Mouse (Mus musculus): Measurements from ENCODE around the gene Awat2. TPM values are rescaled to one million over a fixed set of nuclear protein-coding genes. Genes with fewer than 3 reads are reported as not detected.
A peak's percentile ranks its signal among the peaks of the same experiment; 100 is the strongest.

Awat2 gene
- total and polyA plus RNA-seq, 3 experiments, result 0.65 to 0.95 TPM; not detected in 1

DNA sequence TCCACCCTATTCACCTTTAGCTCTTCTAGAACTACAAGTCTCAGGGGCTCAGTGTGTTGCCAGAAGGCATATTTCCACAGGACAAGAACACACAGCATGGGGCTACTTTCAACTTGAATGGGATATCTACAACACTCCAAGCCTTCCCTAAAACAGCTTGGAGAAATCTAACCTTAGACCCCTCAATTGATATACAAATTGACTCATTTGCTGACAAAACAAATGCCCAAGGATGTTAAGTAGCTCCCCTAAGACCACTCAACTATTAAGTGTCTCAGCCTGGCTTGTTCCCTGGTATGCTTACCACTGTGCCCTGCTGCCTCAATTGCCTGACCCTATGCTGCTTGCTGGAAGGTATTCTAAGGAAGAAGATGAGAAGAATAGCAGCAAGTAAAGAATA, 41.6 kb downstream of the Awat2 start:
- TF ChIP-seq RCOR1 (IDR thresholded peaks at IDR 0.05; ENCODE audit: low read depth, low read length) (no peak), E2F4 (IDR thresholded peaks at IDR 0.05; ENCODE audit: borderline replicate concordance, low read depth, low read length) (no peak), MAX (IDR thresholded peaks at IDR 0.05; ENCODE audit: low read length) (no peak), TBP (IDR thresholded peaks at IDR 0.05; ENCODE audit: low read depth, low read length) (no peak), ZMIZ1 (IDR thresholded peaks at IDR 0.05; ENCODE audit: low read depth, low read length) (no peak), CHD1 (IDR thresholded peaks at IDR 0.05; ENCODE audit: low read depth, low read length) (no peak), NELFE (IDR thresholded peaks at IDR 0.05; ENCODE audit: low read depth, low read length) (no peak), ELF1 (IDR thresholded peaks at IDR 0.05; ENCODE audit: low read depth, low read length) (no peak), GABPA (IDR thresholded peaks at IDR 0.05; ENCODE audit: low read depth, low read length) (no peak), USF2 (IDR thresholded peaks at IDR 0.05; ENCODE audit: borderline replicate concordance in 1 of 2, insufficient read depth in 1 of 2, low read depth in 1 of 2, low read length in 2 of 2) (no peak), NRF1 (IDR thresholded peaks at IDR 0.05; ENCODE audit: insufficient read depth, low read depth, low read length, poor library complexity, severe bottlenecking) (no peak), POLR2AphosphoS2 (IDR thresholded peaks at IDR 0.05; ENCODE audit: low read length) (no peak), SMC3 (IDR thresholded peaks at IDR 0.05; ENCODE audit: low read depth, low read length) (no peak), JUND (IDR thresholded peaks at IDR 0.05; ENCODE audit: low read depth, low read length) (no peak), CTCF (IDR thresholded peaks at IDR 0.05 in 2 of 3, conservative IDR thresholded peaks at IDR 0.05 in 1 of 3; ENCODE audit: control insufficient read depth in 1 of 3, insufficient read depth in 1 of 3, low read depth in 2 of 3, low read length in 3 of 3, poor library complexity in 1 of 3, severe bottlenecking in 1 of 3) (no peak), TCF12 (IDR thresholded peaks at IDR 0.05; ENCODE audit: low read depth, low read length) (no peak), MEF2A (IDR thresholded peaks at IDR 0.05; ENCODE audit: extremely low read depth, insufficient replicate concordance, low read depth, low read length, poor library complexity, severe bottlenecking) (no peak), GATA1 (IDR thresholded peaks at IDR 0.05; ENCODE audit: low read depth, low read length) (no peak), BHLHE40 (IDR thresholded peaks at IDR 0.05; ENCODE audit: borderline replicate concordance, low read depth, low read length) (no peak)
- no peak for DNase-seq (ENCODE audit: low read depth, low spot score)
- no peaks in the 10 kb centered on the region for H3K27me3 ChIP-seq (ENCODE audit: control insufficient read depth in 1 of 2, insufficient read depth in 2 of 2, low read length in 2 of 2)
- no peak overlapping the region for H3K27ac ChIP-seq (ENCODE audit: control insufficient read depth, low read depth, low read length)
- no peaks in the 10 kb centered on the region for H3K9me3 ChIP-seq (replicated peaks; ENCODE audit: insufficient read depth, low read length)
- H3K9ac ChIP-seq (ENCODE audit: control insufficient read depth, low read depth, low read length, poor library complexity, severe bottlenecking), result no peak overlapping the region
- no peaks in the 10 kb centered on the region for H3K79me2 ChIP-seq (ENCODE audit: control insufficient read depth, insufficient read depth, low read length, poor library complexity)
- H3K4me3 ChIP-seq (ENCODE audit: control insufficient read depth in 1 of 2, insufficient read depth in 1 of 2, low read depth in 2 of 2, low read length in 2 of 2), result no peak overlapping the region
- no peaks in the 10 kb centered on the region for H3K4me1 ChIP-seq (ENCODE audit: control insufficient read depth in 1 of 2, insufficient read depth in 2 of 2, low read length in 2 of 2)
- H3K36me3 ChIP-seq (ENCODE audit: control insufficient read depth in 1 of 2, insufficient read depth in 2 of 2, low read length in 2 of 2), result no peaks in the 10 kb centered on the region

DNA sequence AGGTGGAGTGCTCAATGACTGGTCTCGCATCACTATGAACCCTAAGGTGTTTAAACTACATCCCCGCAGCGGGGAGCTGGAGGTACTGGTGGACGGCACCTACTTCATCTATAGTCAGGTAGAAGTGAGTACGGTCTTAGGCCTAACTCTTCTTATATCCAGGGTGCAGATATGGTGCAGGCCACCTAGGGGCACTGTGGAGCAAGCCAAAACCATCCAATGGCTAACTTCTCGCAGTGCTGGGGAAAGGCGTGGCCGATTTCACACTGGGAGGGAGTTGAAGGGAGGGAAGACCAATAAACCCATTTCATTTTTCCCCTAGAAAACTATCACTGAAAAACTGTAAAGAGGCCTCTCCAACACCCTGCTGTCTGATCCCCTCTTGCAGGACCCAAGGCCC, 47.5 kb downstream of the Awat2 start:
- H3K27ac ChIP-seq (ENCODE audit: control insufficient read depth, low read depth, low read length), result no peak overlapping the region
- H3K9me3 ChIP-seq (replicated peaks; ENCODE audit: insufficient read depth, low read length), result no peaks in the 10 kb centered on the region
- peak; percentile 61 for DNase-seq (ENCODE audit: low read depth, low spot score)
- no peak overlapping the region for H3K9ac ChIP-seq (ENCODE audit: control insufficient read depth, low read depth, low read length, poor library complexity, severe bottlenecking)
- no peaks in the 10 kb centered on the region for H3K27me3 ChIP-seq (ENCODE audit: control insufficient read depth in 1 of 2, insufficient read depth in 2 of 2, low read length in 2 of 2)
- no peaks in the 10 kb centered on the region for H3K79me2 ChIP-seq (ENCODE audit: control insufficient read depth, insufficient read depth, low read length, poor library complexity)
- H3K36me3 ChIP-seq (ENCODE audit: control insufficient read depth in 1 of 2, insufficient read depth in 2 of 2, low read length in 2 of 2), result peaks cover 0 to 5% of the 10 kb centered on the region in 2 experiments; a peak in 2 of 4 replicates
- peaks cover 0 to 5% of the 10 kb centered on the region in 2 experiments; a peak in 1 of 4 replicates for H3K4me1 ChIP-seq (ENCODE audit: control insufficient read depth in 1 of 2, insufficient read depth in 2 of 2, low read length in 2 of 2)
- H3K4me3 ChIP-seq (ENCODE audit: control insufficient read depth in 1 of 2, insufficient read depth in 1 of 2, low read depth in 2 of 2, low read length in 2 of 2), result no peak overlapping the region
- peak; percentile 34; the same call in 1 of the 2 replicates for TF ChIP-seq ZC3H11A (IDR thresholded peaks at IDR 0.05; ENCODE audit: low read depth, low read length)
- TF ChIP-seq RAD21 (IDR thresholded peaks at IDR 0.05; ENCODE audit: low read depth, low read length), result peak; percentile 49
- TF ChIP-seq USF1 (IDR thresholded peaks at IDR 0.05; ENCODE audit: low read depth, low read length), result no peak
- no peak for TF ChIP-seq EP300 (IDR thresholded peaks at IDR 0.05; ENCODE audit: low read depth in 1 of 2, low read length in 2 of 2)
- TF ChIP-seq NRF1 (IDR thresholded peaks at IDR 0.05; ENCODE audit: insufficient read depth, low read depth, low read length, poor library complexity, severe bottlenecking), result no peak
- TF ChIP-seq UBTF (IDR thresholded peaks at IDR 0.05; ENCODE audit: borderline replicate concordance, insufficient read depth, low read depth, low read length), result no peak
- no peak for TF ChIP-seq MXI1 (IDR thresholded peaks at IDR 0.05; ENCODE audit: low read depth, low read length)
- TF ChIP-seq KAT2A (conservative IDR thresholded peaks at IDR 0.05; ENCODE audit: low read depth, low read length), result no peak
- no peak for TF ChIP-seq USF2 (IDR thresholded peaks at IDR 0.05; ENCODE audit: borderline replicate concordance in 1 of 2, insufficient read depth in 1 of 2, low read depth in 1 of 2, low read length in 2 of 2)
- no peak for TF ChIP-seq ZKSCAN1 (IDR thresholded peaks at IDR 0.05; ENCODE audit: low read depth, low read length)
- no peak for TF ChIP-seq MAZ (IDR thresholded peaks at IDR 0.05; ENCODE audit: low read depth, low read length)
- TF ChIP-seq MYB (IDR thresholded peaks at IDR 0.05; ENCODE audit: low read depth, low read length), result no peak
- TF ChIP-seq ZNF384 (IDR thresholded peaks at IDR 0.05; ENCODE audit: low read depth, low read length), result no peak
- TF ChIP-seq MAX (IDR thresholded peaks at IDR 0.05; ENCODE audit: low read length), result no peak
- peak; percentile 58 for TF ChIP-seq SMC3 (IDR thresholded peaks at IDR 0.05; ENCODE audit: low read depth, low read length)
- TF ChIP-seq POLR2A (IDR thresholded peaks at IDR 0.05; ENCODE audit: control insufficient read depth in 1 of 2, insufficient read depth in 1 of 2, low read depth in 1 of 2, low read length in 2 of 2, poor library complexity in 1 of 2), result no peak
- TF ChIP-seq JUND (IDR thresholded peaks at IDR 0.05; ENCODE audit: low read depth, low read length), result no peak
- TF ChIP-seq SIN3A (IDR thresholded peaks at IDR 0.05; ENCODE audit: low read length), result no peak
